Mouse (Mus musculus) hematopoietic stem cell, adult 5-6 weeks (primary cell): ENCODE data around the gene Ate1. TPM values are rescaled to one million over a fixed set of nuclear protein-coding genes. Genes with fewer than 3 reads are reported as not detected.

Source experiments
- ATAC-seq, 2 experiments: fragments of 125-278 bp in 1 of 2; replicated peaks in 1 of 2; 2 replicates each; pipeline ENCODE4 v1.8.0; 2016 to 2017; ENCODE audit warnings: inconsistent platforms in 2 of 2, mild to moderate bottlenecking in 2 of 2, moderate number of reproducible peaks in 2 of 2, low read depth in 1 of 2, moderate TSS enrichment in 1 of 2; ENCODE audit not compliant: low FRiP score in 2 of 2, poor library complexity in 2 of 2, severe bottlenecking in 2 of 2, insufficient read depth in 1 of 2, low TSS enrichment in 1 of 2
- total RNA-seq: library from RNA; stranded (forward); fragments of 172-1452, 232-1000 nt; gene quantifications from 2 replicates; pipeline ENCODE4 v1.2.3, GENCODE M21; 2017

Gene Ate1
- total RNA-seq = 57.8 and 65.5 TPM in 2 replicates

- no peak for ATAC-seq
Observed at GRCm38 (mm10) chr7:130520049-130520425, at the start of gene Ate1. Ate1 (minus strand) TSS chr7:130520369.

DNA sequence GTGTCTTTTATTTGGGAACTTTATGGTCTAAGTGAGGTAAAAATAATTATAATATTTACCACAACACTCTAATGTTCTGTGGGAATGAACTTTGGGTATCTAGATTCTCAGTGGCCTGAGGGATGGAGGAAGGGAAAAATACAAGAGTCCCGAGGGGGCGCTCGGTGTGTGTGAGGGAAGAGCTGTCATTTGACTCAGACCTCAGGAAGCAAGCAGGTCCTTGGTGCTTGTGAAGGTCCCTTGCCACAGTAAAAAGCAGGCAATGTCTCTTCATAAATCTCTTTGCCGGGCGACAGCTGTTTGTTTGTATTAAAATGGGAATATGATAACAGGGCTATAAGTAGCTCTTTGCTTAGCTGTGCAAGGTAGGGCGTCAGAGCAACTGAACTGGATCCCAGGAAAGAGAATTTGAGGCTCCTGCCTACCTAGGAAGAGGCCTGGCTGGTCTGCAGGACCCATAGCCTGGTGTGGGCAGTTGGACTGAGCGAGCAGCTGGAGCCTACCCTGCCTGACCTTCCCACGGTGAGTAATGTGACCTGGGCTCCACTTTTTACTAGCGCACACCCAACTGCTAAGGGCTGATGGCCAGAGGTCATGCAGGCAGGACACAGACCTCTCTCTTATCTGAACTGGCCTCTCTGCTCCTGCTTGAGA, 48.7 kb upstream of the Ate1 start:
- ATAC-seq = no peak

- ATAC-seq = no peak
Observed at GRCm38 (mm10) chr7:130564596-130564995, 44.4 kb upstream of the Ate1 start.

GRCm38 (mm10) chr7:130563880-130564279, 43.7 kb upstream of the Ate1 start:
- no peak for ATAC-seq

DNA sequence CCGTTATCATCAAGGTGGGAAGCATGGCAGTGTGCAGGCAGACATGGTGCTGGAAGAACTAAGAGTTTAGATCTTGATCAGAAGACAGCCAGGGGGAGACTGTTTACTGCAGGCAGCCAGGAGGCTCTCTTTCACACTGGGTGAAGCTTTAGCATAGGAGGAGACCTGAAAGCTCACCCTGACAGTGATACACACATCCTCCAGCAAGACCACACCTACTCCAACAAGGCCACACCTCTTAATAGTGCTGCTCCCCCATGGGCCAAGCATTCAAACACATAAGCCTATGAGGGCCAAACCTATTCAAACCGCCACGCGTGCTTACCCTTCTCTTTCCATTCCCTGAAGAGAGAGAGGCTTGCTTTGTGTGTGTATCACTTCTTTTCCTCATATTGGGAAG, 43.1 kb upstream of the Ate1 start:
- no peak for ATAC-seq

- ATAC-seq = no peak
Observed at GRCm38 (mm10) chr7:130560933-130561332, 40.8 kb upstream of the Ate1 start.

DNA sequence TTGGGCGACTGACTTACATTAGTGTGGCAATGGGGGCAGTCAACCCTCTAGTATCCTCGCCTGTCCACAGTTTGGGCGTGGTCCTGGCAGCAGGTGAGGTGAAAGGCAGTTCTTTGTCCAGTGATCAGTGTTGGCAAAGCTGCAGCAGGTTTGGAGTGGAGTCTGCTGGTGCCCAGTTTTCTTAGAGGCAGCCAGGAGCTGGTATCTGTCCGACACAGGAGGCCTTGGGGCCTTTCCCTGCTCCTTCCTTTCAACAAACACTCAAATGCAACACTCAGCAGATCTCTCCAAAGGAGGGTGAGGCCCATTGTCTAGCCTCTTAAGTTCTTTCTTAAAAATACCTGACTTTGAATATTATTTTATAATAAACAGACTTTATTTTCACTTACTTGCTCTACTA, 38.4 kb upstream of the Ate1 start:
- no peak for ATAC-seq

DNA sequence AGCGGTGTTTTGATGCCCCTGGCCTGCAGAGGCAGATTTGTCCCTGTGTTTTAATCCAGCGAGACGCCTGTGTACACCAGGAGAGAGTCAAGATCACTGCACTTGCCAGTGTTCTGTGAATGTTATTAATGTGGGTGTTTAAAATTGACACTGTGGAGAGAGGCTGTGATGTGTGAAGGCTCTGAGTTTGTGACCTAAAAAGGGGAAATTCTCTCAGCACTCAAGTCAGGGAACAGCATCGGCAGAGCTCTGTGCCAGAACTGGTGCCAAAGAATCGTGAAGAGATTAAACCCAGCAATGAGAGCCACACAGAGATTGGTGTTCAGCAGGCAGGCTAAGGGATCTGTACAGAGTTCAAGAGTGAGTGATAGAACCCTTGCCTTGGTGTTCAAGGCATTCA, 35.4 kb upstream of the Ate1 start:
- ATAC-seq = no peak

GRCm38 (mm10) chr7:130553321-130553720, 33.2 kb upstream of the Ate1 start:
- ATAC-seq = no peak

GRCm38 (mm10) chr7:130552780-130553179, 32.6 kb upstream of the Ate1 start:
- ATAC-seq = no peak

DNA sequence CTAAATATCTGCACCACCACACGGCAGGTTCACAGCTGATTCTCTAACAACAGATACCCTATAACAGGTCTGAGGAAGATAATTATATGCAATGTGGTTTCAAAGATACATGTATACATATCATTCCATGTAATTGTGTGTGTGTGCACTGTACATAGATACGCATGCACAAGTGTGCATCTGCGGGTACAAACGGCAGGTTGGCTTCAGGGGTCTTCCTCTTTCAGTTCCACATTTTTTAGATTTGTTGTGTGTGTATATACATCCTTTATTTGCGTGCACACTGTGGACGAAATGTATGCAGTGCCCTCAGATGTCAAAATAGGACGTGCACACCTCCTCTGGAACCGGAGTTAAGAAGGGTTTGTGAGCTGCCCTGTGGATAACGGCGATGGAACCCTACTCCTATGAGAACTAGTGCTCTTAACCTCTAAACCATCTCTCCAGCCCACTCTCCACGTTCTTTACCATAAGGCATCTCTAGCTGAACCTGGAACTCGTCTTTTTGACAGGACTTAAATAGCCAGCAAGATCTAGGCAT, 27.5 kb upstream of the Ate1 start:
- no peak for ATAC-seq

GRCm38 (mm10) chr7:130546791-130547484, 26.8 kb upstream of the Ate1 start:
- ATAC-seq = peak; percentile 91 to 93

DNA sequence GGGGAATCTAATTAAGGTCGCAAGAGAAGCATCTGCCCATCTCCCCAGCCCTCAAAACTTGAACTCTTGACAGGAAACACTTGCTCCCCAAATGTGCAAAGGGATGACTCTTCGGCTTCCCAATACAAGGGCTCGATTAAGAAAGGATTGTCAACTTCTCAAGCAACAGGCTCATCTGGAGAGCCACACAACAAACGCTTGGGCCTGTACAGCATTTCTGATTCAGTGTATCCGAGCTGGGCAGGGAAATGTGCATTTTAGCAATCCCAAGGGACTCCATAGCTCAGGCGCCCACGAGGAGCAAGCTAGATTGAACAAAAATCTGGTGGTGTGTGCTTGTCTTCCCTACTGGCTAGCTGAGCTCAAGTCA, 26.2 kb upstream of the Ate1 start:
- ATAC-seq = peak in 1 of 2 experiments; percentile 11; a peak in 1 of 4 replicates

DNA sequence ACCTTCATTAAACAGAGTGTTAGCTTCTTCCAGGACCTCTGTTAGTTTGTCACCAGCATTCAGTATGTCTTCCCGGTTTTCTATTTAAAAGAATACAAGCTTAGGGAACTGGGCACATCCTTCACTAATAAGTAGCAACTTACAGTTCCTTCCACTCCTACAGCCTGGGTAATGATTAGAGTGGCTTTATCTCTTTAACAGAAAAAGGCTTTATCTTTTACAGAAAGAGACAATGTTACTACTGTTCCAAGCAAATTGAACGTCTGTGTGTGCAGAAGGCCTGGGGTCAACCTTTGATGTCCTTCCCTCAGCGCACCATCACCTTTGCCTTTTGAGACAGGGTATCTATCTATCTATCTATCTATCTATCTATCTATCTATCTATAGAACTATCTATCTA, 25.7 kb upstream of the Ate1 start:
- ATAC-seq = no peak

GRCm38 (mm10) chr7:130545401-130545800, 25.2 kb upstream of the Ate1 start:
- no peak for ATAC-seq

GRCm38 (mm10) chr7:130543181-130543580, 23.0 kb upstream of the Ate1 start:
- ATAC-seq = no peak

DNA sequence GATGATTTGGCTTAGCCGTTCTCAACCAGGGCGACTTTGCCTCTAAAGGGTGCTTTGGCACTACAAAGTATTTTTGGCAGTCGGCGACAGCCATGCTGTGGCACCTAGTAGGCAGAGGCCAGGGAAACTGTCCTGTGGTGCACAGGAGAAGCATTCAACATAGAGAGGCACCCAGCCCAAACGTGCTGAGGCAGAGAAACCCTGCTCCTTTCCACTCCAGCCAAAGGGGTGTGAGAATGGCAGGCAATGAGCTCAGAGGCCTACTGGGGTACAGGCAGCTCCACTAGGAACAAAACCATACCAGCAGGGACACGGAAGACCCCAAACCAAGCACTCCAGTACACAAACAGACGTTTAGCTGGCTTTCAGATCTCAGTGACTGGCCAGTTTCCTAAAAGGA, 20.0 kb upstream of the Ate1 start:
- no peak for ATAC-seq

DNA sequence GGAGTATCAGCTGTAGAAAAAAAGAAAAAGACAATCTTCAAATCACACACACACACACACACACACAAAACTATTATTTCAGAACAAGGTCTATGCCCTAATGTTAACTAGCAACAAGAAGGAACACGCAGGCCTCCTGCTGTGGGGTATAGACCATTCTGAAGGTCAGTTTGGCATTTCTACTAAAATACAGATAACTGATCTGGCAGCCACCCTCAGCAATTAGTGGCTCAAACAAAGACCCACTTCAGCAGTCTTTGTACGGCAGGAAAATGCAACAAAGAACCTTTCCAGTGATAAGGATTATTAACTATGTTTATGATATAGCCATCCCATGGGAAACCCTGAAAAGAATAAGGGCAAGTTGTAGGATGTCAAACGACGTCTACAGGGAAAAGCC, 16.9 kb upstream of the Ate1 start:
- ATAC-seq = no peak

- ATAC-seq = no peak
Observed at GRCm38 (mm10) chr7:130535174-130535573, 15.0 kb upstream of the Ate1 start.
